Mouse (Mus musculus): ENCODE data around the gene Eif3k. TPM values are rescaled to one million over a fixed set of nuclear protein-coding genes. Genes with fewer than 3 reads are reported as not detected.

Eif3k gene
- polyA plus RNA-seq, 1 experiment from 2014 or later: 222 TPM

GRCm38 (mm10) chr7:28931695-28932039 lies 50.0 kb downstream of the Eif3k start:
- Histone ChIP-seq H3K4me2 (no peak overlapping the region), H3K9me3 (replicated peaks) (no peaks in the 10 kb centered on the region), H3K4me3 (replicated peaks) (no peak overlapping the region), H3K9ac (no peak overlapping the region), H3K36me3 (replicated peaks) (peaks cover 27% of the 10 kb centered on the region; the same call in 1 of the 2 replicates), H3K27me3 (no peaks in the 10 kb centered on the region), H3K4me1 (replicated peaks) (peaks cover 77% of the 10 kb centered on the region), H3K27ac (replicated peaks) (no peak overlapping the region)
- no peak for ATAC-seq (ENCODE audit: insufficient read depth)
- 82% methylated on average over 4 of the region's 4 CpGs for WGBS (ENCODE audit: insufficient replicate concordance)

GRCm38 (mm10) chr7:28931032-28931694 lies 50.5 kb downstream of the Eif3k start:
- Histone ChIP-seq H3K4me3 (replicated peaks) (no peak overlapping the region), H3K4me2 (no peak overlapping the region), H3K27me3 (no peaks in the 10 kb centered on the region), H3K36me3 (replicated peaks) (peaks cover 29% of the 10 kb centered on the region; the same call in 1 of the 2 replicates), H3K9ac (no peak overlapping the region), H3K4me1 (replicated peaks) (peaks cover 77% of the 10 kb centered on the region), H3K9me3 (replicated peaks) (no peaks in the 10 kb centered on the region), H3K27ac (replicated peaks) (0 out of 2 replicates have a peak overlapping the region, but pooled peaks have one; percentile 10)
- WGBS (ENCODE audit: insufficient replicate concordance): 78% methylated on average over 7 of the region's 7 CpGs
- ATAC-seq (ENCODE audit: insufficient read depth): no peak

DNA sequence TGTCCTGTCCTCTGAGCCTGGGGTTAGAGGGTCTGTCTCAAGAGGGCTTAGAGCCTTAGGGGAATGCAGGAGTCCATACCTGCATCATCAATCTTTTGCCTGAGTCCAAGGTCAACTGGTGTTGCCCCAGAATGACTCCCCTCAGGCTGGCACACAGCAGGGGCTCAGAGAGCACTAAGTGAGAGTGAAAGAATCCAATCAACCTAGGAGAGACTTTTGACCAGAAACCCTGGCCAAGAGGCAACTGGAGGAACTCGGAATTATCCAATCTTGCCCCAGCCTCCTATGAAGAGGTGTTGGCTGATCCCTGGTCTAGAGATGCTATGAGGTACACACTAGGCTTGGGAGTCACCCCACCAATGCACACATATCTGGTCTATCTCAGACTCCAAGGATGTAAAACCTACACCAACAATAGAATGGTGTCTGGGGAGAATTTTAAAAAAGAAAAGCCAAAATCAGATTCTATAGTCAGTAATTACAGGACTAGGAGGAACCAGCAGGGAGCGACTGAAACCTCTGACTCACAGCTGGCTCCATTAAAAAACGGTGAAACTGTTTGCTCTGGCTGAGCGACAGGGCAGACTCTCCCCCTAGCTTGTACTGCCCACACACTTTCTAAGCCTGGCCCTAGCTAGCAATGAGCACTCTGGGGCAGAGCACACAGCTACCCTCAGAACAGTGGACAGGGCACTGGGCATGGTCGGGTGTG lies 51.2 kb downstream of the Eif3k start:
- Histone ChIP-seq H3K9me3 (replicated peaks) (no peaks in the 10 kb centered on the region), H3K4me3 (replicated peaks) (no peak overlapping the region), H3K4me1 (replicated peaks) (peaks cover 79% of the 10 kb centered on the region), H3K36me3 (replicated peaks) (peaks cover 32% of the 10 kb centered on the region; the same call in 1 of the 2 replicates), H3K9ac (no peak overlapping the region), H3K27me3 (no peaks in the 10 kb centered on the region), H3K27ac (replicated peaks) (0 out of 2 replicates have a peak overlapping the region, but pooled peaks have one; percentile 19), H3K4me2 (no peak overlapping the region)
- ATAC-seq (ENCODE audit: insufficient read depth): peak; percentile 27; the same call in 1 of the 2 replicates
- 62% methylated on average over 5 of the region's 5 CpGs for WGBS (ENCODE audit: insufficient replicate concordance)

DNA sequence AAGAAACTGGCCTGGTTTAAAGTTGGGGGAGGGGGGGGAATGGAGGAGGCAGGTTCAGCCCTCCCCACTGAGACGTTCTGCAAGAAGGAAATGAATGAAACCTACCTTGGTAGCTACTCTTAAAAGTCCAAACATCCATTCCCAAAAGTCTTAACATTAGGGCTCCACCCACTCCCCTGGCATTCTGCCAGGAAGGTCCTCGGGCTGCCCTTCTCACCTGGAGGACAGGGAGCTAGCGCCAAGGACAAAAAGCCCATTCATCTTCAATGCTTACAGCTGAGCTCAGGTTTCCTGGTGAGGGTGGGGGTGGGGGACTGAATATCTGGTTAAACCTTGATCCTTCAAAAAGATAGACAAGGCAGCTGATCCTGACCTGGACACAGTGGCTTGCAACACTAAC lies 52.3 kb downstream of the Eif3k start:
- no peaks in the 10 kb centered on the region for H3K27me3 ChIP-seq
- H3K4me1 ChIP-seq (replicated peaks): peaks cover 83% of the 10 kb centered on the region
- H3K27ac ChIP-seq (replicated peaks): 0 out of 2 replicates have a peak overlapping the region, but pooled peaks have one; percentile 19
- no peak overlapping the region for H3K4me3 ChIP-seq (replicated peaks)
- no peak overlapping the region for H3K4me2 ChIP-seq
- H3K36me3 ChIP-seq (replicated peaks): peaks cover 25% of the 10 kb centered on the region; the same call in 1 of the 2 replicates
- no peak for ATAC-seq (ENCODE audit: insufficient read depth)
- WGBS (ENCODE audit: insufficient replicate concordance): 69% methylated on average over 3 of the region's 3 CpGs
- no peaks in the 10 kb centered on the region for H3K9me3 ChIP-seq (replicated peaks)
- no peak overlapping the region for H3K9ac ChIP-seq

GRCm38 (mm10) chr7:28926172-28926571 lies 55.5 kb downstream of the Eif3k start:
- Histone ChIP-seq H3K27ac (replicated peaks) (peak overlapping the region; percentile 64), H3K9ac (no peak overlapping the region), H3K36me3 (replicated peaks) (peaks cover 37% of the 10 kb centered on the region; the same call in 1 of the 2 replicates), H3K4me3 (replicated peaks) (no peak overlapping the region), H3K27me3 (no peaks in the 10 kb centered on the region), H3K4me1 (replicated peaks) (peaks cover 89% of the 10 kb centered on the region), H3K4me2 (peak overlapping the region; percentile 7; the same call in 1 of the 2 replicates), H3K9me3 (replicated peaks) (no peaks in the 10 kb centered on the region)
- WGBS (ENCODE audit: insufficient replicate concordance): 42% methylated on average over 2 of the region's 2 CpGs
- no peak for ATAC-seq (ENCODE audit: insufficient read depth)

GRCm38 (mm10) chr7:28925317-28925716 lies 56.3 kb downstream of the Eif3k start:
- H3K9ac ChIP-seq: no peak overlapping the region
- H3K36me3 ChIP-seq (replicated peaks): peaks cover 38% of the 10 kb centered on the region; the same call in 1 of the 2 replicates
- 58% methylated on average over 9 of the region's 9 CpGs for WGBS (ENCODE audit: insufficient replicate concordance)
- no peaks in the 10 kb centered on the region for H3K27me3 ChIP-seq
- ATAC-seq (ENCODE audit: insufficient read depth): peak; percentile 59
- no peaks in the 10 kb centered on the region for H3K9me3 ChIP-seq (replicated peaks)
- peak overlapping the region; percentile 73 for H3K27ac ChIP-seq (replicated peaks)
- H3K4me1 ChIP-seq (replicated peaks): peaks cover 89% of the 10 kb centered on the region
- peak overlapping the region; percentile 30 for H3K4me2 ChIP-seq
- H3K4me3 ChIP-seq (replicated peaks): no peak overlapping the region

DNA sequence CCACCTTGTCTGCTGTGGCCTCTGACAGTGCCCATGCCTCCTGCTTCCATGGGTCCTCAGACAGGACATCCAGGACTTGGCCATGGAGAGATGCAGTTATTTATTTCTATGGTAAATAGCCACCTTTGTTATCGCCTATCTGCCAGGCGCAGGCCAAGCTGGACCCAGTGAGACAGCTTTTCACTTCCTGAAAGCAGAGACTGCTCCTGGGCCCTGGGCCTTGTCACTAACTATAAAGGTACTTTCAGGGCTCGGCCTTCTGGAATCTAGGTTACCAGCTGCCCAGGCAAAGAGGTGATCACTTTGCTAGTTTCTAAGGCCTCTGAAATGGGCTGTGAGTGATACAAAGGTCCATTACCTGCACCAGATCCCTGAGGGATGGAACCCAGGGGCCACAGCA lies 56.9 kb downstream of the Eif3k start:
- Histone ChIP-seq H3K36me3 (replicated peaks) (peaks cover 37% of the 10 kb centered on the region; the same call in 1 of the 2 replicates), H3K27me3 (no peaks in the 10 kb centered on the region), H3K4me1 (replicated peaks) (peaks cover 89% of the 10 kb centered on the region), H3K4me2 (peak overlapping the region; percentile 30), H3K4me3 (replicated peaks) (no peak overlapping the region), H3K27ac (replicated peaks) (peak overlapping the region; percentile 73), H3K9me3 (replicated peaks) (no peaks in the 10 kb centered on the region), H3K9ac (no peak overlapping the region)
- 60% methylated on average over 3 of the region's 3 CpGs for WGBS (ENCODE audit: insufficient replicate concordance)
- ATAC-seq (ENCODE audit: insufficient read depth): no peak

GRCm38 (mm10) chr7:28923865-28924291 lies 57.8 kb downstream of the Eif3k start:
- Histone ChIP-seq H3K4me3 (replicated peaks) (no peak overlapping the region), H3K4me1 (replicated peaks) (peaks cover 89% of the 10 kb centered on the region), H3K27me3 (no peaks in the 10 kb centered on the region), H3K9ac (no peak overlapping the region), H3K9me3 (replicated peaks) (no peaks in the 10 kb centered on the region), H3K36me3 (replicated peaks) (peaks cover 33% of the 10 kb centered on the region), H3K27ac (replicated peaks) (peak overlapping the region; percentile 73), H3K4me2 (no peak overlapping the region)
- WGBS (ENCODE audit: insufficient replicate concordance): 55% methylated on average over 4 of the region's 4 CpGs
- no peak for ATAC-seq (ENCODE audit: insufficient read depth)

GRCm38 (mm10) chr7:28922606-28923005 lies 59.1 kb downstream of the Eif3k start:
- H3K4me3 ChIP-seq (replicated peaks): no peak overlapping the region
- peaks cover 46% of the 10 kb centered on the region for H3K36me3 ChIP-seq (replicated peaks)
- WGBS (ENCODE audit: insufficient replicate concordance): 67% methylated on average over 4 of the region's 4 CpGs
- no peak overlapping the region for H3K27ac ChIP-seq (replicated peaks)
- no peak overlapping the region for H3K9ac ChIP-seq
- no peak overlapping the region for H3K4me2 ChIP-seq
- H3K4me1 ChIP-seq (replicated peaks): peaks cover 96% of the 10 kb centered on the region
- no peaks in the 10 kb centered on the region for H3K27me3 ChIP-seq
- H3K9me3 ChIP-seq (replicated peaks): no peaks in the 10 kb centered on the region
- no peak for ATAC-seq (ENCODE audit: insufficient read depth)

DNA sequence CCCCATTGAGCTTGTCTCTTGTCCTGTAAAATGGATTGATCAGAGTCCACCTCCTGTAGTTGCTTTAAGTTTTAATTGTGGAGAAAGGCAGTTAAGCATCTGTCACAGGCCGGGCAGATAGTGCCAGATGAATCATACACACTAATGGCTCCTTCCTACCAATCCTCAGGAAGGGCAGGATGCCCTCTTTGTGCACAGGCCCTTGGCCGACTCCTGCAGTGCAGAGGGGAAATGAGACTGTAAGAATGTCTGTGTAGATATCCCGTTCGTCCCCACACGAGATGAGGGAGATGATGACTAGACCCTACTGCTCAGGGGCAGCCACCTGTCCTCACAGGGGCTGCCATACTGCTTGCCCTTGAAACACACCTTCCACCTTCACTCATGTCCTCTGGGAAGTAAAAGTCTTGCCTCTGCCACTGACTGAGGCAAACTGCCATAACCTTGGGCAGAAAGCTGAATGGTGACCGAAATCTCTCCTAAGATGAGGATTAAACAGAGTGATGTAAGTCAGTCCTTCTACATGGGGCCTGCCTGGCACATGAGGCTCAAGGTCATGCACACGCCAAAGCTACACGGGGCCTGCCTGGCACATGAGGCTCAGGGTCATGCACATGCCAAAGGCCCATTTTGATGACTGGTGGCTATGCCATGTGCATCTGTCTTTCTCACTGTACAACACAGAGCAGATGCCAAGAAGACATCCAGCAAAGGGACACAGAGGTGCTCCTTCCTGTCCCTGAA lies 59.8 kb downstream of the Eif3k start:
- 67% methylated on average over 8 of the region's 8 CpGs for WGBS (ENCODE audit: insufficient replicate concordance)
- H3K4me2 ChIP-seq: no peak overlapping the region
- no peak overlapping the region for H3K27ac ChIP-seq (replicated peaks)
- no peaks in the 10 kb centered on the region for H3K9me3 ChIP-seq (replicated peaks)
- peaks cover 99% of the 10 kb centered on the region for H3K4me1 ChIP-seq (replicated peaks)
- no peak overlapping the region for H3K4me3 ChIP-seq (replicated peaks)
- no peak for ATAC-seq (ENCODE audit: insufficient read depth)
- peaks cover 51% of the 10 kb centered on the region for H3K36me3 ChIP-seq (replicated peaks)
- no peak overlapping the region for H3K9ac ChIP-seq
- no peaks in the 10 kb centered on the region for H3K27me3 ChIP-seq

All from liver, embryonic 15.5 days (tissue).